Mouse (Mus musculus) forebrain, embryonic 11.5 days (tissue): Measurements from ENCODE around the gene Cnn3. TPM values are rescaled to one million over a fixed set of nuclear protein-coding genes. Genes with fewer than 3 reads are reported as not detected.

Experiments
- ATAC-seq: fragments of 200-750 bp; cut with Nextera tagmentation; replicated peaks from 2 replicates; pipeline ENCODE4 v1.8.0; 2017; ENCODE audit warnings: moderate TSS enrichment; ENCODE audit not compliant: low FRiP score
- DNase-seq: peaks from one replicate; pipeline ENCODE4 v3.0.0-alpha.2; 2017; ENCODE audit warnings: low spot score
- H3K27ac ChIP-seq: fragments of 300-500 bp; sonication (generic); 2 replicates; pipeline ENCODE4 v1.5.1; 2014; ENCODE audit warnings: low read depth, low read length
- H3K27me3 ChIP-seq: fragments of 300-500 bp; sonication (generic); 2 replicates; pipeline ENCODE4 v1.6.1; 2014; ENCODE audit warnings: mild to moderate bottlenecking, low read length, mixed read lengths; ENCODE audit not compliant: control insufficient read depth, insufficient read depth
- H3K36me3 ChIP-seq: fragments of 300-500 bp; sonication (generic); 2 replicates; pipeline ENCODE4 v1.6.1; 2014; ENCODE audit warnings: mild to moderate bottlenecking, low read length, moderate library complexity, mixed read lengths; ENCODE audit not compliant: control insufficient read depth, insufficient read depth
- H3K4me1 ChIP-seq: fragments of 300-500 bp; sonication (generic); replicated peaks from 2 replicates; pipeline ENCODE4 v1.6.1; 2014; ENCODE audit warnings: low read length, mixed read lengths; ENCODE audit not compliant: control insufficient read depth, insufficient read depth
- H3K4me2 ChIP-seq: fragments of 300-500 bp; sonication (generic); 2 replicates; pipeline ENCODE4 v1.6.1; 2014; ENCODE audit warnings: low read depth, mild to moderate bottlenecking, low read length, moderate library complexity, mixed read lengths; ENCODE audit not compliant: severe bottlenecking
- H3K4me3 ChIP-seq: fragments of 300-500 bp; sonication (generic); 2 replicates; pipeline ENCODE4 v1.5.1; 2014; ENCODE audit warnings: low read depth, low read length
- H3K9ac ChIP-seq: fragments of 300-500 bp; sonication (generic); 2 replicates; pipeline ENCODE4 v1.6.1; 2014; ENCODE audit warnings: low read length
- H3K9me3 ChIP-seq: fragments of 300-500 bp; sonication (generic); 2 replicates; pipeline ENCODE4 v1.6.1; 2016; ENCODE audit warnings: low read length, mixed read lengths; ENCODE audit not compliant: control insufficient read depth
- WGBS: fragments of 180-500 bp; shearing (Covaris S2); extraction: QIAGEN DNeasy Blood & Tissue Kit; methylation state at CpG from one replicate; pipeline ENCODE4 v1.1.7; 2014; 5-methylcytosine and 5-hydroxymethylcytosine counted together
- polyA plus RNA-seq: library from polyadenylated mRNA; unstranded; fragments of >200 nt; fragmentation: Nextera tagmentation; extraction: Ambion mirVana; gene quantifications from 2 replicates; pipeline ENCODE4 v1.2.1, GENCODE M21; 2014

Gene Cnn3
- polyA plus RNA-seq, 1 experiment from 2014 or later = 954 TPM

GRCm38 (mm10) chr3:121481564-121481963 is 55.3 kb downstream of the Cnn3 start:
- ATAC-seq (no peak), DNase-seq (no peak)
- WGBS = 57% methylated on average over 6 of the region's 6 CpGs
- Histone ChIP-seq H3K9me3 (no peaks in the 10 kb centered on the region), H3K9ac (no peak overlapping the region), H3K36me3 (no peaks in the 10 kb centered on the region), H3K4me2 (no peak overlapping the region), H3K27me3 (no peaks in the 10 kb centered on the region), H3K27ac (no peak overlapping the region), H3K4me1 (no peaks in the 10 kb centered on the region; the same call in 1 of the 2 replicates), H3K4me3 (no peak overlapping the region)

- no peaks in the 10 kb centered on the region; the same call in 1 of the 2 replicates for H3K4me1 ChIP-seq
- H3K27me3 ChIP-seq = no peaks in the 10 kb centered on the region
- H3K4me2 ChIP-seq = no peak overlapping the region
- H3K27ac ChIP-seq = 0 out of 2 replicates have a peak overlapping the region, but pooled peaks have one; percentile 18
- H3K9ac ChIP-seq = no peak overlapping the region
- H3K4me3 ChIP-seq = no peak overlapping the region
- WGBS = 70% methylated on average over 25 of the region's 25 CpGs
- H3K36me3 ChIP-seq = no peaks in the 10 kb centered on the region
- ATAC-seq = no peak
- H3K9me3 ChIP-seq = no peaks in the 10 kb centered on the region
- DNase-seq = no peak
These were observed 57.2 kb downstream of the Cnn3 start for GRCm38 (mm10) chr3:121483266-121484161.

GRCm38 (mm10) chr3:121485201-121485600 is 58.9 kb downstream of the Cnn3 start:
- 61% methylated on average over 2 of the region's 2 CpGs for WGBS
- no peak overlapping the region for H3K27ac ChIP-seq
- no peaks in the 10 kb centered on the region for H3K9me3 ChIP-seq
- H3K9ac ChIP-seq = no peak overlapping the region
- H3K36me3 ChIP-seq = no peaks in the 10 kb centered on the region
- no peak overlapping the region for H3K4me3 ChIP-seq
- no peaks in the 10 kb centered on the region for H3K27me3 ChIP-seq
- no peak overlapping the region for H3K4me2 ChIP-seq
- no peak for DNase-seq
- no peak for ATAC-seq
- peaks cover 4% of the 10 kb centered on the region; the same call in 1 of the 2 replicates for H3K4me1 ChIP-seq

GRCm38 (mm10) chr3:121489462-121490118 is 63.3 kb downstream of the Cnn3 start:
- Histone ChIP-seq H3K36me3 (no peaks in the 10 kb centered on the region), H3K9ac (no peak overlapping the region), H3K27ac (no peak overlapping the region), H3K4me3 (no peak overlapping the region), H3K4me2 (no peak overlapping the region), H3K27me3 (no peaks in the 10 kb centered on the region), H3K4me1 (0 out of 2 replicates have a peak, but pooled peaks cover 4% of the 10 kb centered on the region), H3K9me3 (no peaks in the 10 kb centered on the region)
- WGBS = 63% methylated on average over 12 of the region's 12 CpGs
- ATAC-seq (no peak), DNase-seq (no peak)

- Histone ChIP-seq H3K36me3 (no peaks in the 10 kb centered on the region), H3K4me3 (no peak overlapping the region), H3K9me3 (no peaks in the 10 kb centered on the region), H3K27me3 (no peaks in the 10 kb centered on the region), H3K27ac (no peak overlapping the region), H3K4me2 (no peak overlapping the region), H3K4me1 (0 out of 2 replicates have a peak, but pooled peaks cover 4% of the 10 kb centered on the region), H3K9ac (no peak overlapping the region)
- DNase-seq (no peak), ATAC-seq (no peak)
- 39% methylated on average over 5 of the region's 5 CpGs for WGBS
These were observed 64.6 kb downstream of the Cnn3 start for GRCm38 (mm10) chr3:121490941-121491340.

GRCm38 (mm10) chr3:121492026-121492425 is 65.7 kb downstream of the Cnn3 start:
- no peaks in the 10 kb centered on the region for H3K36me3 ChIP-seq
- DNase-seq (no peak), ATAC-seq (no peak)
- no peaks in the 10 kb centered on the region for H3K27me3 ChIP-seq
- WGBS = 65% methylated on average over 5 of the region's 5 CpGs
- no peak overlapping the region for H3K4me2 ChIP-seq
- no peaks in the 10 kb centered on the region for H3K9me3 ChIP-seq
- H3K9ac ChIP-seq = no peak overlapping the region
- H3K27ac ChIP-seq = no peak overlapping the region
- H3K4me3 ChIP-seq = no peak overlapping the region
- H3K4me1 ChIP-seq = 0 out of 2 replicates have a peak, but pooled peaks cover 4% of the 10 kb centered on the region

- 86% methylated on average over 7 of the region's 7 CpGs for WGBS
- Histone ChIP-seq H3K9ac (no peak overlapping the region), H3K4me1 (0 out of 2 replicates have a peak, but pooled peaks cover 4% of the 10 kb centered on the region), H3K27ac (no peak overlapping the region), H3K4me2 (no peak overlapping the region), H3K36me3 (no peaks in the 10 kb centered on the region), H3K27me3 (no peaks in the 10 kb centered on the region), H3K4me3 (no peak overlapping the region), H3K9me3 (no peaks in the 10 kb centered on the region)
- ATAC-seq (no peak), DNase-seq (no peak)
These were observed 67.7 kb downstream of the Cnn3 start for GRCm38 (mm10) chr3:121493997-121494421.

GRCm38 (mm10) chr3:121500225-121500624 is 73.9 kb downstream of the Cnn3 start:
- no peak overlapping the region for H3K9ac ChIP-seq
- H3K36me3 ChIP-seq = no peaks in the 10 kb centered on the region
- H3K4me2 ChIP-seq = no peak overlapping the region
- no peaks in the 10 kb centered on the region for H3K27me3 ChIP-seq
- no peaks in the 10 kb centered on the region for H3K4me1 ChIP-seq
- WGBS = 56% methylated on average over 10 of the region's 10 CpGs
- no peak overlapping the region for H3K4me3 ChIP-seq
- H3K9me3 ChIP-seq = no peaks in the 10 kb centered on the region
- ATAC-seq = no peak
- DNase-seq = peak; percentile 80
- H3K27ac ChIP-seq = no peak overlapping the region
